Mouse (Mus musculus) embryo, embryonic 11 days (tissue): ENCODE data around the gene Egflam.
A peak's percentile ranks its signal among the peaks of the same experiment; 100 is the strongest.

Source experiments
- DNase-seq: peaks from one replicate; pipeline ENCODE4 v3.0.0-alpha.2; 2015

Gene Egflam

DNA sequence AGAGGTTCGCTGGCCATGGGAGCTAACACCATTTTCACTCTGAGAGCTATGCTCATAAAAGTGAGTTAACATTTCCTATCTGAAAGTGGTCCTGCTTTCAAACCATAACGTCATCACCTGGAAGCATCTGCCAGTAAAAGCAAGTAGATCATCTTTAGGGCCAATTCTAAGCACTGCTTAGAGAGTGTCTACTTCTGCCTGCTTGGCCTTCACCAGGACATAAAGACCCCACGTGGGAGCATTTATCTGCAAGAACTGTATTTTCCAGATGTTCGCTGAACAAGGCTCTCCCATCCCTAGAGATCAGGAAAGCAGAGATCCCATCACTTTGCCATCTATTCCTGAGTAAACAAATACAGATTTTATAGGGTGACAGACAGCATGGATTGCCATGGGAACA lies 108.2 kb downstream of the Egflam start:
- no peak for DNase-seq

DNA sequence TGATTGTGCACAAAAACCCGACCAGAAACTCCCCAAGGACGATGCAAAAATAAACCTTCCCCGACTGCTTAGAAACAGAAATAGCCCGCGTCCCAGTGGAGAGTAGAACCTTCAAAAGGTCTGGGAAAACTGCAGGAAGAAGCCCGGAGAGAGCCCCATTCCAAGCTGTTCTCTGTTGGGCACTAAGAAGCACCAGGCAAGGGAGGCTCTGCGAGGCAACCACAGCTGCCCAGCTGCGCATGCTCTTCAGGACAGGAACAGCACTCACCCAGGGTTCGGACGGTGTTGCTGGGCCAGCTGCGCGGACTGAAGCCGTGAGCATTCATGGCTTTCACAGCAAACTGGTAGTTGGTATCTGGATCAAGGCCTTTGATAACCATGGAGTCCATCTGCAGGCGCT lies 108.7 kb downstream of the Egflam start:
- peak; percentile 19 for DNase-seq

DNA sequence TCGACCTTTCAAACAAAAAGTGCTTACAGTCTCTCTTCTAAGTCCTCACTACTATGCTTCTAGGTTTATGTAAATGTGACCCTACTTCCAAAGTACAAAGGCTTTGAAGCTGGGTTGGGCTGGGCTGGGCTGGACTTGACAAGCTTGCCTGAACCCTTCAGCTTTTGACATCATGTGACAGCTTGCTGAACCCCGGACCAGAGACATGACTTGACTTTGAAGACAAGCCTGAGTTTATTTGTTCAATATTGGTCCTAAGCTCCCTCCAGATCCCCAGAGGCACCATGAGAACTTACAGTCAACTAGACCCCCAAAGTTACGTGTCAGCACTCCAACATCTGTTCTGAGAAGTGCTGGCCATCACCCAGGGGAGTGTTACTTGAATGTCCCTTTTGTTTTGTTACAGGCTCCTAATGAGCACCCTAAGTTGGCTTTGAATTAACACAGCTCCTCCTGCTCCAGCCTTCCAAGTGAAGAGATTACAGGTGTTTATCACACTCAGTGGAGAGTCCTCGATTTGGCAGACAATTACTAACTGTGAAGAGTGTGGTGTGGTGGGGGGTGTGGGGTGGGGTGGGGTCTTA lies 109.3 kb downstream of the Egflam start:
- DNase-seq = peak; percentile 9

DNA sequence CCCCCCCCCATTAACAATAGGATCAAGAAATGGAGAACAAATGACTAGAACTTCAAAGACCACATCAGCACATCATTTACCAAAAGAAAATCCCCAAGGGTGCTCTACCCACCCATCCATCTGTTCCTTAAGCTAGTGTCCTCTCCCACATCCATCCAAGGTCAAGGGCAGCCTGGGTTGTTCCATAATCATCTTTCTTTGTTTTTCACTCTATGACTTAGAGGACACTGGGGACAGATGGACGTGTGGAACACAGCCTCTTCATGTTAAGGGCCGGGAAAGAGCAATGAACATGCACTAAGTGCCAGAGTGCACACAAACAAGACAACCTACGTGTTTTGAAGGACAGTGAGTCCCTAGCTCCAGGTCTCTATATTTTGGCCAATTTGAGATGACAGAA lies 110.3 kb downstream of the Egflam start:
- DNase-seq = no peak

DNA sequence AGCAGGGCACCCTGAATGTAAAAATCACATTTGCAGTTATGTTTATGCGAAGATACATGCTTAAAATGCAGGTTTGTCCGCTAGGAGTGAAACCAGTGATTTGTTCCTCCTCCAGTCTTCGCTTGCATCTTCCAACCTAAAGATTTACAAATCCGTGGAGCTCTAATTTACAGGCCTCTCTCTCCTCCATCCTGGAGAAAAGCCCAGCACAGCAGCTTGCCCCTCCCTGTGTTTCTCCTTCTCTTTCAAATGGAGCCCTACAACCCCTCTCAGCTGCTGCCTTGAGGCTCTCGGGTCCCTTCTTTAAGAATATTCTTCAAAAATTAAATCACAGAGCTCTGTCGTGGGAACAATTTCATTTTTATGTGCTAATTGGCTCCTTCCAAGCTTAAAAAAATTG lies 116.6 kb downstream of the Egflam start:
- no peak for DNase-seq

DNA sequence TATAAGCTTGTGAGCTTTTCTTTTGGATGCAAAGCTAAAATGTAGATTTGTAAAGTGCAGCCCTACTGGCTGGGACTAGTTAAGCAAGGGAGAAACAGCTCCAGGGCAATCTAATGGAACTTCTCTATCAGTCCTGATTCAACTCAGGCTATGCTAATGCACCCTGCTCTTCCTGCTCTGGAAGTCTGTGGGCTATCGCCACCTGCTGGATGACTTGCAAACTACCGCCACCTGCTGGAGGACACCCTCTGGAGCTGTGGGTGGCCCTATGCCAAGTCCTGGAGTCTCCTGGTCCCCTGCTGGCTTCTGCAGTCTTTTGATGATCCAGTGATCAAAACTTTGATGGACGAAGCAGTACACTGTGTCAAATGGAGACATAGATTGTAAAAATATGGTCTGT lies 134.4 kb downstream of the Egflam start:
- DNase-seq = peak; percentile 77

DNA sequence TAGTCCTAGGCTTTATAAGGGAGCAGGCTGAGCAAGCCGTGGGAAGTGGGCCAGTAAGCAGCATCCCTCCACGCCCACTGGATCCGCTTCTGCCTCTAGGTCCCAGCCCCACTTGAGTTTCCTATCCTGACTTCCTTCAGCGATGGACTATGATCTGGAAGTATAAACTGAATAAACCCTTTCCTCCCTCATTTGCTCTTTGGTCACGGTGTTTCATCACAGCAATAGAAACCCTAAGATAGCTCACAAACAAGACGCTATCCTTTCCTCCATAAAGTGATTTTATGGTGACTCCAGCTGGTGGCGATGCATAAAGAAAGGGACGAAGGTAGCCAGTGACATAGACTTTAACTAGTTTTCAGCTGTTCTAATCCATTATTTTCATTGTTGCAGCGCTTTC lies 134.9 kb downstream of the Egflam start:
- DNase-seq = no peak

DNA sequence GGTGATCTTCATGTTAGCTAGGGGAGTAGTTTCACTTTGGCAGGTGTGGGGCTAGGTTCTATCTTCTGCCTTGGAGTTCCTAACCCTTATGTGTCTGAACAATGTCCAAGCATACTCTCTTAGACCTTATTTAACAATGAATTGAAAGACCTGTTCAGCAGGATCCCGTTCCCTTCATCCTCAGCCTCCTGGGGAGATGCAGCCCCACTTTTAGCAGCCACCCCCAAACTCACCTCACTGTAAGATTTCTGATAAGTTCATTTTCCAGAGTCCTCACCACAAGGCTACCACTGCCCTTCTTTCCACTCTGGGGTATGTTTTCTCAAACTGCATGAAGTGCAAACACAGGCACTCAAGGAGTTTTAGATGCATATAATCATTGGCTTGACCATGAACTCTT lies 136.8 kb downstream of the Egflam start:
- no peak for DNase-seq

DNA sequence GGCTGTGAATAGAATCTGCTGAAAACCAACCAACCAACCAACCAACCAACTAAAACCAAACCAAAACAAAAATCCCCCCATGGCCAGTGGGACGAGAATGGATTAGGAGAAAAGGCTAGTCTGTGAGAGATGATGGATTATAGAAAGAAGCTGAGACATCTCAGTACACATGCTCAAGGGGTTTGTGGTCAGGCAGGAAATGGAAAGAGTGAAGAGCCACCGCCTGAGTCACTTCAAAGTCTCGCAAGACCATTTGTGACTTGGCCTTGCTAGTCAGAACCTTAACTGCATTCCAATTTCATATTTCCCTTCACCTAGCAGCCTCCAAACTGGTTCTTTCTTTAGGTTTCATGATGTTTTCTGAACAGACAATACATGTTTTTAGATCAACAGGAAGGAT lies 141.6 kb downstream of the Egflam start:
- DNase-seq = no peak

DNA sequence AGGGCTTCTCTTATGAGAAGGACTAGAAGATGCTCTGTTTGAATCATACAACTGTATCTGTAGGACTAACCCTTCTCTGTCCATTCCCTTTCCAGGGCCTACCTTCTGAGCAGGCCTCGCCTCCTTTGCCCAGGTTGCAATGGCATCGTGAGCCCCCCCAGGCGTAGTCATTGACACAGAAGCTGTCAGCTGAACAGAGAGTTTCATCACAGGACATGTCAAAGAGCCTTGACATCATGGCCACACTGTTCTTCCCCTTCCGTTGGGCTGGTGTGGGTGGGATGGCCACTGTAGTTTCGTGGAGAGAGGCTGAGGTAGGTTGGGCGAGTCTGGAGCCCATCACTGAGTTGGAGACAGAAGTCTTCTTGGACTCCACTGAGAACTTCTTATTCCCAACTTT lies 144.9 kb downstream of the Egflam start:
- DNase-seq = no peak

DNA sequence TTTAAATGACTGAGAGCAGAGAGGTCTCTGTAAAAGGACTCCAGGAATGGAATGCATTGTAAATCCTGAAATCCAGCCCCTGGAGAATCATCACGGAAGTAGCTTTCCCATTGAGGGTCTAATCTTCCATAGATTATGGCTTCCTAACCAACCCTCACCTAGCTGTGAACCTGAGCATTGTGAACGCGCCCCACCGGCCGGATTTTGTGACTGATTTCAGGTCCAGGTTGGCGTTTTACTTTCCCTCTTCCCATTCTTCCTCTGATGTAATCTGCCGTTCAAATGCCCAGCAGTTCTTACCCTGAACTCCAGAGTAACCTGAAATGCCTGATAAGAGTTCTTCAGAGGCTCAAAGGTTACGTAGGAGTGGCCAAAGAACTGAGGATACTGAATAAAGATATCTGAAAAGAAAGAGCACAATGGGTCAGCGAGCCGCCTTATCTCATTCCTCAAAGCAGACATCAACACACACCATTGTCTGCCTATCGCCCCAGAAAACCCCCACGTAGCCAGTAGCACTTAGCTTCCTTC lies 146.0 kb downstream of the Egflam start:
- DNase-seq = no peak

DNA sequence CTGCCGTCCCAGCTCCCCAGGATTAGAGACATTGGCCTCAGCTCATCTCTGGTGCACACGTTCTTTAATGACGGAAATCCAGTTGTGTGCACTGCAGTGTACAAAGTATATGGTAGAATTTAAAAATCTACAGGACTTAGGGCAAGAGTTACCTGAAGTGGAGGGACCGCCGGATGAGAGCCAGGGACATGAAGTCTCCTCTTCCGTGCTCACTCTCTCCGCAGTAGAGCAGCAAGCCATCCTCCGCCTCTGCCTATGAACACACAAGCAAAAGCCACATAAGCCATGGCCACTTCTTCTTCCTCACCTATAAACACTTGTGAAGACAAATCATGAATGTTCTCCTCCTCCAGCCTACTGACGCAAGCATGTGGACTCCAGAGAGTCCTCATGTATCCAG lies 147.2 kb downstream of the Egflam start:
- DNase-seq = no peak

DNA sequence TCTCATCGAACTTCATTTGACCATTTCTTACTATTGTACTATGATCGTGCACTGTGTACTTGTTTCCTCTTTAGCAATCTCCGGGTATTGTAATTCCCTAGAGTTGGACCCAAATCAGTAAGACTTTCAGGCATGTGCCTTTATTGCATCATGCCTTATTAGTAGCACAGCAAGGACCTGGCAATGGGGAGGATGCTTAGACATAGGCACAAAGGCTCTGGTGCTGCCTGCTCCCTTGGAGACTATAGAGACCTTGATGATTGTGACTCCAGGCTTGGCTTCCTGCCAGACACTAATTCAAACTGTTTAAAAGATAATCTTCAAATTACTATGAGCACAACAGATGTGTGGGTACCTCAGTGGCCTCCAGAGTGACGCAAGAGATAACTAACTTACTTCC lies 149.0 kb downstream of the Egflam start:
- DNase-seq = no peak

DNA sequence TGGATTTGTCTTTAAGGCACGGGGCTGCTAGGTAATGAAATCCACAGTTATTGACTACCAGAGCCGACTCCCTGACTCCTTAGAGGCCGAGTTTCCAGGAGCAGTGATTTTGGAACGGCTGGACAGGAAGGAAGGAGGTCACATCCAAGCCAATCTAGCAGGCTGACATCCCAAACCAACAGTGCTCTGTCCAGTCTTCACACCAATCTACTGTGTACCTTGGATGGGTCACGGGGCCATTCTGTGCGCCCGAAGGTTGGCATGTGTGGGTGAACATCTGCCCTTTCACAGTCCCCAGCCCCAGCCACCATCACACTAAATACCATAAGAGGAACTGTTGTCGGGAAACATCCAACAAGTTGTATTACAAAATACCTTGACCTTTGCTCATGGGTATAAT lies 150.9 kb downstream of the Egflam start:
- no peak for DNase-seq

DNA sequence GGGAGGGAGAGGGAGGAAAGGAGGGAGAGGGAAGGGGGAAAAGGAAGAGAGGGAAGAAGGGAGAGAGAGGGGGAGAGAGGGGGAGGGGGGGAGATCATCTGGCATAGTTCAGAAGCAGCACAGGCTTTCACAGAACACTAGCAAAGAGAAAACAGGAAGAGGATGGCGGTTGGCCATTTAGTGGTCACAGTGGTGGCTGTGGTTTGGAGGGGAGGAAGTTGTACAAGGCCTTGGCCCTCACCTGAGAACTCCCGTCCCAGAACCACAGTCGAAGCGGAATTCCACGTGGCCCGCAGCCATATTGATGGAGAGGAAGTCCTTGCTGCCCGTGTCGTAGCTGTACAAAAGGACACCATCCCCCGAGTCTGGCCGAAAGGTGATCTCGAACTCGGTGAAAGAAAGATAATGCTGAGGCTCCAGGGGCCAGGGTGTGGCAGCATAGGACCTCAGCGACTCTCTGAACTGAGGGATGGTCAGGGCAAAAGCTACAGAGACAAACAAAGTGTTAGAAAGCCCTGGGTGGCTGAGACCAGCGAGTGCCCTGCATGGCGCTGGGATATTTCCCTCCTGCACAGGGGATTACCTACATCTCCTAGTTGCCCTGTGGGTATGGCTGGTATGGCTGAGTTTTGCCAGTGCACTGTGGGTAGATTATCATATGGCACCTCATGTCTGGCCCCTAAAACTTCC lies 155.9 kb downstream of the Egflam start:
- no peak for DNase-seq

DNA sequence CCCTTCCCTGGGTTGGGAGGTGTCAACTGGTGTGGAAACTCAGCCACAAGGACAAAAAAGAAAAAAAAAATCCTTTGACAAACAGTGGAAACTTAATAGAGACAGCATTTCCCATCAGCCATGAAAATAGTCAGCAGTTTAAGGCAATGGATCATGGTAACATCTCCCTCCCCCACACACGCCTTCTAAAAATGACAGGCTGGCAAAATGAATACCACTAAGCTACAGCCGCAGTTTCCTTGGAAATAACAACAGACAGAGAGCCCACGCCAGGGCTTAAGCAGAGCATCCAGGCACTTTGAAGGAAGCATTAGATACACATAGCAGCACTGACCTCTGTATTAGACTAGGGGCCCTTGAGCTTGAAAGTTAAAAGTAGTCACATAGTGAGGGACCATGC lies 157.2 kb downstream of the Egflam start:
- DNase-seq = no peak

DNA sequence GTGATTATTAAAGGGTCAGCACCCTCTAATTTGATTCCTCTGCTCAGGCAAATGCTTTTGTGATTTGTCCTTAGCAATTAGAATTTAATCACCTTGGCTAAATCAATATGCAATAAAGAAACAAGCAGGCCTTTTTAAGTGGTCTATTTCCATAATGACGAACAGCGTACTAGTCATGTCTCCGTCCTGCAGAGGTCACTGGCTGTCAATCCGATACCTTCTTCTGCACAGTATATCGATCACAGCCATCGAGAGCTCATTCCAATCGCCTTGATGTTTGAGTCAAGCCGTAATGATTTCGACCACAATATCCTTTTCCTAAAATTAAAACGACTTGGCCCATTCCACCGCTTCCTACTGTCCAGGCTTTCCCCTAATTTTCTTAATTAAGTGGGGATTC lies 158.3 kb downstream of the Egflam start:
- no peak for DNase-seq

DNA sequence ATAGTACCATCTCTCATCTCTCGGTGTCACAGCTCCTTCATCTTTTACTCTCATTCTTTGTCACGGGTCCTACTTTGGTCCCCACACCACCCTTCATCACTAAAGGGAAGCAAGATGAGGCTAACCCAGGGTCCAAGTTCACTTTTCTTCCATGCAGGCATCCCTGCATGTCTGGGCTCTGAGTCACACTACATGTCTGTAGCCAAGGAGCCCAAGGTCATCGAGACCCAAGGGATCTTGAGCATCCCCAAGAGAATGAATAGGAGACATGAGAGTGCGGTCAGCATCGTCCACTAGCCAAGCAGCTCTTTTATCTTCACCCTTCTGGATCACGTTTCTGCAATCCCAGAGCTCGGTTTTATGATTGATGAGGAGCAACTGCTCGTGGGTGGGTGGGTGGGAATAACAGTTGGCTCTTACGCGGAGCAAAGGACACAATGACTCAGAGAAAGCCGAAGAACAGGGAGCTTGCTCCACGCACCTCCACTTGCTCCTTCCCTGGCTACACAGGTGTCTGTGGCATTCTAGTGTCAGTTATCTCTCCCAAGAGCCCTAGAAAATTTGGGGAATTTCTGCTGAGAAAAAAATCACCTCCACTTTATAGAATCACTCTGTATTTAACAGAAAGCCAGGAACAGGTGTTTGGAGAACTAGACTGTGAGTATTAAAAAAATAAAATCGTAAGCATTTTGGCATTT lies 164.7 kb downstream of the Egflam start:
- no peak for DNase-seq

DNA sequence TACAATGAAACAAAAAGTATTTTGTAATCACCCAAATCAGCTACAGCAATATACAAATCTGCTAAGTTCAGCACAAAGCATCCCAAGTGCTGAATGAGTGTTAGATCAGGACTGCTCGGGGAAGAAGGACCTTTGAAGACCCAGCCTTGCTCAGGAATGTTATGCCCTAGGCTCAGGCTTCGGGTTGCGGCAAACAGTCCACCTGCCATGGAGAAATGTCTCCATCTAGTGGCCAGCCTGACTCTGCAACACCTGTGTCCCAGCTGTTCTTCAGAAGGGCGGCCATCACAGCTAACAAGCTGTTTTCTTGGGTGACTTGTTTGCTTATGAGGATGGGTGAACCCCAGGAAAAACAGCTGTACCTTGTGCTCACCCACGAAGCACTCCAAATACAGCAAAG lies 172.0 kb downstream of the Egflam start:
- DNase-seq = peak; percentile 89

DNA sequence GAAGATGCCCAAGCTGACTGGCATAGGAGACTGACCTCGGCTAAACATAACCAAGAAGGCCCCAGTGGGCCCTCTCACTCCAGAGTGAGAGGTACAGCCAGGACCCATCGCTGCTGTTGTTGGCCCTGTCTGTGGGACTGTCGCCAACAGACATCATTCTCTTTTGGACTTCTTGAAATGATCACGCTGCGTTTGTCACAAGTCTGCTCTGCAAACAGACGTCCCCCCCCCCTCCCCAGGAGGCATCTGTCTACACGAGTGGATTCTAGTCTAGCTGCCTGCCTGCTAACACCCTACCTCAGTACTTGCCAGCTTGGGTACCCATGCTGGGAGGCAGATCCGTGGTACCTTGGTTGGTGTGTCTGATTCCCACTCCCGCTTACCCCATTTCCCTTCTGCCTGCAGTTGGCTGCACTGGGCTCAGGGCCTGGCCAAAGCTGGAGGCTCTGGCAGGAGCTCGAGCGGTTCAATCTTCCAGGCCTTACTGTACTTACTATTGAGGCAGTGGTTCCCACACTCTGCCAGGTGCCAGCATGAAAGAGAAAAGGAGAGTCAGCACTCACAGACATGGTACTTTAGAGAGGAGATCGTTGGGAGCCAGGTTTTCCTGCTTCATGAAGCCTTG lies 173.9 kb downstream of the Egflam start:
- no peak for DNase-seq

DNA sequence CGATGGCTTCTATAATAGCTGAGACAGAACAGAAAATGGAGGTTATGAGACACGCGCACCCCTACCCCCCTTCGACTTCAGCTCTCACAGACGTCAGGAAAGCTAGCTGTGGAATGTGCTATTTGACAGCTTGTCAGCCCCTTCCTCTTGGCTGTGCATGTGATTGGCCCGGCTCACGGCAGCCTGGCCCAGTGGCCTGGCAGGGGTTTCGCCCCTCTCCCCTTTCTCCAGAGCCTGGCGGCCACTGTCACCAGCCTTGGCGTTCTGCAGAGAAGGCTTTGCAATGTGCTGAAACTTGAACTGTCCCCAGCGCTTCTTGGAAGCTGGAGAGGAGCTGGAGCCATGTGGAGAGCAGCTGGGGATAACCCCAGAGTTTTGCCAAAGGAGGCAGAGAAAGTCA lies 175.4 kb downstream of the Egflam start:
- DNase-seq = peak; percentile 44

DNA sequence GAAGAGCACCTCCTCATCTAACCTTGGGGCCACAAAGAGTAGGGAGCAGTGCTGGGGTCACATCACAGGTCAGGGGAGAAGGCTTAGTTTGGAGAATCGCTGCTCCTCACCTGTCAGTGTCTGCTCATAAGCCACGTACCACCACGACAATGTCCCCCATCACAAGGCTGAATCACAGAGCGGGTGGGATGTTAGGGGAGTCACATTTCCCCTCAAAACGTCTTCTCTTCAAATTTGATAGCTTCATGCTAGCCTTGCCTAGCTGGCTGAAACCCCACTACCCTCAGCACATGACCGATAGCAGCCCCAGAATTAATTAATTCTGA lies 181.0 kb downstream of the Egflam start:
- no peak for DNase-seq

DNA sequence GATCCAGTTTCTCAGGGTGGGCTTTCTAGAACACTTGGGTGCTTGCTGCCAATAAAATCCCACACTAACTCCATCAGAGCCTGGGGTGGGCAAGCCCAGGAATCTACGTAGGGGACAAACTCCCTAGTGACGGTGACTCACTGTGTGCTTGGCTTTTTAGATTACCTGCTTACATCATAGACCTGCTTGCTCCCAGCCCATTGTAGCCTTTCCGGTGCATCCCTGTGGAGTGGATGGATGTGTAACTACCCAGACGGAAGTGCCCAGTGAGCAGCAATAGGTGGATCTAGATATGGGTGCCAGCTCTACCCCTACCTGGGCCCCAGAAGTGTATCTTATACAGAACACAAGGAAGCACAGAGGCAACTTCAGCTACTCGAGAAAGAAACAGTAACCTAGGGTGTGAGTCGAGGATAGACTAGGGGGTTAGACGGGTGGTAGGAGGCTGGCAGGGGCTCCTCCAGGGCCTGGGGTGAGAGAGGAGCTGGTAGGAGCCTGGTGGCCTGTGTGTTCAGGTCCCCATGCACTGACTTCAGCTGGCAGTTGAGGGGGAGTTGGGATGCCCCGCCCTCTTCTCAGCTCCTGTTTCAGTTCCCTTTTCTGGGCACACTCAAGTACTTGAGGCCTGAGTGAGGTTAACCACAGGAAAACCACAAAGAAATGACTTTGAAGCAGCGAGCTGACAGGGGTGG lies 181.5 kb downstream of the Egflam start:
- no peak for DNase-seq
